Mouse (Mus musculus) CH12.LX (cell line): Measurements from ENCODE around the gene Tnfsf13. TPM values are rescaled to one million over a fixed set of nuclear protein-coding genes. Genes with fewer than 3 reads are reported as not detected.

Experiments used
- DNase-seq: peaks from one replicate; pipeline ENCODE4 v3.0.0-alpha.2; 2013; ENCODE audit errors: extremely low read depth
- H3K27ac ChIP-seq: 2 replicates; pipeline ENCODE4 v1.5.1; 2012; ENCODE audit warnings: low read depth, mild to moderate bottlenecking, control low read depth, moderate library complexity; ENCODE audit not compliant: insufficient read depth
- H3K27me3 ChIP-seq: replicated peaks from 2 replicates; pipeline ENCODE3; 2012; ENCODE audit warnings: inconsistent platforms
- H3K36me3 ChIP-seq, 2 experiments: replicated peaks in 1 of 2; 2 replicates each; pipeline versions ENCODE3 to v1.6.1; 2012; ENCODE audit warnings: inconsistent platforms in 1 of 2, low read length in 1 of 2, mild to moderate bottlenecking in 1 of 2, mixed read lengths in 1 of 2, moderate library complexity in 1 of 2; ENCODE audit not compliant: control insufficient read depth in 1 of 2, insufficient read depth in 1 of 2
- H3K4me1 ChIP-seq, 2 experiments: 2 replicates each; pipeline ENCODE4 v1.6.1; 2012; ENCODE audit warnings: inconsistent platforms in 1 of 2, moderate library complexity in 1 of 2; ENCODE audit not compliant: insufficient read depth in 2 of 2, control insufficient read depth in 1 of 2
- H3K4me2 ChIP-seq: 2 replicates; pipeline ENCODE4 v1.6.1; 2012; ENCODE audit warnings: low read depth, mild to moderate bottlenecking, control low read depth; ENCODE audit not compliant: poor library complexity, insufficient read depth, severe bottlenecking
- H3K4me3 ChIP-seq, 3 experiments: fragments of 150-350 bp in 1 of 3; sonication (generic) in 1 of 3; replicated peaks in 1 of 3; 2 replicates each; pipeline versions ENCODE3 to v1.5.1; 2011 to 2012; ENCODE audit warnings: low read depth in 2 of 3, low read length in 2 of 3, mild to moderate bottlenecking in 2 of 3, moderate library complexity in 2 of 3, control low read depth in 1 of 3, improper control_type of control experiment in 1 of 3, inconsistent platforms in 1 of 3, mixed read lengths in 1 of 3; ENCODE audit not compliant: poor library complexity in 1 of 3
- H3K79me2 ChIP-seq: replicated peaks from 2 replicates; pipeline ENCODE4 v1.6.1; 2012; ENCODE audit warnings: mild to moderate bottlenecking, moderate library complexity; ENCODE audit not compliant: control insufficient read depth, poor library complexity, insufficient read depth, severe bottlenecking; ENCODE audit errors: extremely low read depth
- H3K9ac ChIP-seq: 2 replicates; pipeline ENCODE4 v1.6.1; 2012; ENCODE audit warnings: low read depth, mild to moderate bottlenecking, control low read depth, moderate library complexity; ENCODE audit not compliant: insufficient read depth
- H3K9me3 ChIP-seq: replicated peaks from 2 replicates; pipeline ENCODE3; 2012; ENCODE audit warnings: low read length, inconsistent platforms, mixed read lengths
- CHD1 ChIP-seq: IDR thresholded peaks from 2 replicates; pipeline ENCODE4 v1.6.1; 2012; ENCODE audit warnings: low read depth, low read length, improper control_type of control experiment, inconsistent platforms
- CHD2 ChIP-seq: IDR thresholded peaks from 2 replicates; pipeline ENCODE4 v1.6.1; 2011; ENCODE audit warnings: low read length, improper control_type of control experiment
- CTCF ChIP-seq, 2 experiments: IDR thresholded peaks in 1 of 2; conservative IDR thresholded peaks in 1 of 2; 2 replicates each; pipeline ENCODE4 v1.5.1; 2011 to 2012; ENCODE audit warnings: low read depth in 2 of 2, low read length in 2 of 2, improper control_type of control experiment in 1 of 2, inconsistent platforms in 1 of 2, mild to moderate bottlenecking in 1 of 2, moderate library complexity in 1 of 2
- EP300 ChIP-seq: IDR thresholded peaks from 2 replicates; pipeline ENCODE4 v1.6.1; 2011; ENCODE audit warnings: low read length, improper control_type of control experiment
- ETS1 ChIP-seq: conservative IDR thresholded peaks from 2 replicates; pipeline ENCODE4 v1.6.1; 2012; ENCODE audit warnings: low read depth, mild to moderate bottlenecking, inconsistent platforms, low read length, improper control_type of control experiment, moderate library complexity
- HCFC1 ChIP-seq: IDR thresholded peaks from 2 replicates; pipeline ENCODE4 v1.6.1; 2012; ENCODE audit warnings: low read depth, mild to moderate bottlenecking, inconsistent platforms, low read length, improper control_type of control experiment
- JUND ChIP-seq: conservative IDR thresholded peaks from 2 replicates; pipeline ENCODE4 v1.6.1; 2011; ENCODE audit warnings: low read depth, low read length, improper control_type of control experiment
- MAX ChIP-seq: IDR thresholded peaks from 2 replicates; pipeline ENCODE4 v1.6.1; 2011; ENCODE audit warnings: low read length, improper control_type of control experiment
- MEF2A ChIP-seq: IDR thresholded peaks from 2 replicates; pipeline ENCODE4 v1.6.1; 2014; ENCODE audit warnings: low read depth, mild to moderate bottlenecking, inconsistent platforms, low read length, improper control_type of control experiment, borderline replicate concordance
- NELFE ChIP-seq: IDR thresholded peaks from 2 replicates; pipeline ENCODE4 v1.6.1; 2011; ENCODE audit warnings: low read depth, low read length, improper control_type of control experiment
- POLR2AphosphoS2 ChIP-seq: IDR thresholded peaks from 2 replicates; pipeline ENCODE4 v1.6.1; 2011; ENCODE audit warnings: low read depth, low read length, improper control_type of control experiment
- RAD21 ChIP-seq: IDR thresholded peaks from 2 replicates; pipeline ENCODE4 v1.6.1; 2011; ENCODE audit warnings: low read depth, mild to moderate bottlenecking, low read length, improper control_type of control experiment, moderate library complexity
- RCOR1 ChIP-seq: conservative IDR thresholded peaks from 2 replicates; pipeline ENCODE4 v1.6.1; 2012; ENCODE audit warnings: low read depth, mild to moderate bottlenecking, inconsistent platforms, low read length, improper control_type of control experiment
- SMC3 ChIP-seq: IDR thresholded peaks from 2 replicates; pipeline ENCODE4 v1.6.1; 2011; ENCODE audit warnings: low read depth, low read length, improper control_type of control experiment
- TBP ChIP-seq: conservative IDR thresholded peaks from 2 replicates; pipeline ENCODE4 v1.6.1; 2011; ENCODE audit warnings: low read depth, low read length, improper control_type of control experiment
- USF2 ChIP-seq: conservative IDR thresholded peaks from 2 replicates; pipeline ENCODE4 v1.6.1; 2011; ENCODE audit warnings: low read depth, low read length, improper control_type of control experiment
- dilution Hi-C: fragments of 300-500 bp; cut with MboI; formaldehyde crosslinking; loops from 2 replicates; pipeline ENCODE4 v1.14.3; 2020; ENCODE audit warnings: low sequenced_read_pairs; ENCODE audit not compliant: extremely low pct_unique_long_range_greater_than_20kb, extremely low pct_ligation_motif_present
- in situ Hi-C: fragments of 300-500 bp; cut with MboI; formaldehyde crosslinking; loops from 3 replicates; pipeline ENCODE4 v1.14.3; 2019; ENCODE audit warnings: low sequenced_read_pairs, low pct_ligation_motif_present, low pct_unique_long_range_greater_than_20kb, mixed read lengths
- polyA plus RNA-seq: library from polyadenylated mRNA; unstranded; fragments of >175 nt; gene quantifications from 2 replicates; pipeline ENCODE4 v1.2.1, GENCODE M21; 2012; ENCODE audit warnings: low read depth; ENCODE audit not compliant: insufficient read length
- total RNA-seq, 2 experiments: library from RNA; depleted of rRNA; stranded (reverse); fragments of 300-350 nt in 1 of 2; fragments of >200 nt in 1 of 2; gene quantifications; 2 replicates each; pipeline ENCODE4 v1.2.3; 2012 to 2014

Tnfsf13 gene
- total and polyA plus RNA-seq, 3 experiments = 0.21 to 0.63 (median 0.35) TPM

- in situ Hi-C loops = no loop called here
- H3K9ac ChIP-seq = no peak overlapping the region
- H3K9me3 ChIP-seq = no peaks in the 10 kb centered on the region
- no peak overlapping the region for H3K4me3 ChIP-seq
- no peaks in the 10 kb centered on the region; a peak in 1 of 4 replicates for H3K4me1 ChIP-seq
- H3K27me3 ChIP-seq = peaks cover 2% of the 10 kb centered on the region
- no peaks in the 10 kb centered on the region for H3K36me3 ChIP-seq
- no peak for DNase-seq
- dilution Hi-C loops = no loop called here
- H3K79me2 ChIP-seq = no peaks in the 10 kb centered on the region
- no peak overlapping the region for H3K27ac ChIP-seq
- no peak overlapping the region for H3K4me2 ChIP-seq
- TF ChIP-seq MEF2A (no peak), JUND (no peak), RCOR1 (no peak), POLR2AphosphoS2 (no peak), CHD2 (no peak)
Observed at GRCm38 (mm10) chr11:69720852-69721251, 35.3 kb upstream of the Tnfsf13 start.

- dilution Hi-C loops (no loop called here), in situ Hi-C loops (no loop called here)
- Histone ChIP-seq H3K79me2 (no peaks in the 10 kb centered on the region), H3K27ac (no peak overlapping the region), H3K4me3 (no peak overlapping the region), H3K4me1 (no peaks in the 10 kb centered on the region), H3K4me2 (no peak overlapping the region), H3K9me3 (peaks cover 3% of the 10 kb centered on the region), H3K27me3 (peaks cover 2% of the 10 kb centered on the region), H3K9ac (no peak overlapping the region), H3K36me3 (no peaks in the 10 kb centered on the region)
- TF ChIP-seq CHD1 = no peak
- no peak for TF ChIP-seq USF2
- TF ChIP-seq SMC3 = no peak; the same call in 1 of the 2 replicates
- TF ChIP-seq POLR2AphosphoS2 = no peak
- TF ChIP-seq ETS1 = no peak
- TF ChIP-seq EP300 = no peak
- no peak for TF ChIP-seq HCFC1
- peak; percentile 29 for TF ChIP-seq RAD21
- no peak for TF ChIP-seq MAX
- peak in 1 of 2 experiments; percentile 49; a peak in 2 of 4 replicates for TF ChIP-seq CTCF (conservative IDR thresholded peaks at IDR 0.05 in 1 of 2, IDR thresholded peaks at IDR 0.05 in 1 of 2; ENCODE audit: low read depth in 2 of 2, low read length in 2 of 2)
- TF ChIP-seq TBP = no peak
- no peak for TF ChIP-seq NELFE
- DNase-seq = no peak
Observed at GRCm38 (mm10) chr11:69719423-69719822, 33.8 kb upstream of the Tnfsf13 start.
